Mouse (Mus musculus): Measurements from ENCODE around the gene Hpse. TPM values are rescaled to one million over a fixed set of nuclear protein-coding genes. Genes with fewer than 3 reads are reported as not detected.
A peak's percentile ranks its signal among the peaks of the same experiment; 100 is the strongest.

The Hpse gene
- polyA plus RNA-seq (2015; fragmentation: Nextera tagmentation; extraction: Ambion mirVana) = 0.74 and 0.87 TPM in 2 replicates

- peak within 1 kb of the TSS; percentile 88 for H3K4me2 ChIP-seq
- peak within 1 kb of the TSS; percentile 69 for H3K9ac ChIP-seq
- under 1% methylated on average over 52 of the region's 56 CpGs for WGBS
- H3K9me3 ChIP-seq = no peaks in the 10 kb centered on the region
- H3K27ac ChIP-seq = no peak within 1 kb of the TSS
- H3K4me1 ChIP-seq (replicated peaks) = peaks cover 17% of the 10 kb centered on the region
- 0 out of 2 replicates have a peak, but pooled peaks have one; percentile 43 for ATAC-seq (ENCODE audit: low FRiP score)
- H3K27me3 ChIP-seq = peaks cover 36% of the 10 kb centered on the region
- H3K36me3 ChIP-seq = no peaks in the 10 kb centered on the region
- peak within 1 kb of the TSS; percentile 50 for H3K4me3 ChIP-seq
Observed at GRCm38 (mm10) chr5:100719235-100720088, at the start of gene Hpse. Gene Hpse (minus strand): TSS chr5:100719716.

- no peak overlapping the region for H3K27ac ChIP-seq
- no peaks in the 10 kb centered on the region for H3K9me3 ChIP-seq
- peaks cover 93% of the 10 kb centered on the region for H3K36me3 ChIP-seq
- H3K4me3 ChIP-seq = no peak overlapping the region
- WGBS = 94% methylated on average over 7 of the region's 7 CpGs
- H3K4me1 ChIP-seq (replicated peaks) = no peaks in the 10 kb centered on the region
- no peak overlapping the region for H3K4me2 ChIP-seq
- H3K9ac ChIP-seq = no peak overlapping the region
- no peaks in the 10 kb centered on the region for H3K27me3 ChIP-seq
- ATAC-seq (ENCODE audit: low FRiP score) = no peak
Observed at GRCm38 (mm10) chr5:100766026-100766425, 46.5 kb upstream of the Hpse start.

- Histone ChIP-seq H3K27me3 (no peaks in the 10 kb centered on the region), H3K9me3 (no peaks in the 10 kb centered on the region), H3K4me1 (replicated peaks) (no peaks in the 10 kb centered on the region), H3K4me3 (no peak overlapping the region), H3K27ac (no peak overlapping the region), H3K36me3 (peaks cover 59% of the 10 kb centered on the region), H3K4me2 (no peak overlapping the region), H3K9ac (no peak overlapping the region)
- 98% methylated on average over 7 of the region's 7 CpGs for WGBS
- ATAC-seq (ENCODE audit: low FRiP score) = no peak
Observed at GRCm38 (mm10) chr5:100761736-100762135, 42.2 kb upstream of the Hpse start.

GRCm38 (mm10) chr5:100760049-100760663, 40.6 kb upstream of the Hpse start:
- no peak for ATAC-seq (ENCODE audit: low FRiP score)

GRCm38 (mm10) chr5:100758121-100758520, 38.6 kb upstream of the Hpse start:
- Histone ChIP-seq H3K27me3 (no peaks in the 10 kb centered on the region), H3K4me2 (no peak overlapping the region), H3K27ac (no peak overlapping the region), H3K4me1 (replicated peaks) (peaks cover 5% of the 10 kb centered on the region), H3K36me3 (peaks cover 23% of the 10 kb centered on the region), H3K9me3 (no peaks in the 10 kb centered on the region), H3K9ac (no peak overlapping the region), H3K4me3 (no peak overlapping the region)
- WGBS = 96% methylated on average over 5 of the region's 5 CpGs
- ATAC-seq (ENCODE audit: low FRiP score) = no peak

More at GRCm38 (mm10) chr5:100760049-100760663, 40.6 kb upstream of the Hpse start:
- 83% methylated on average over 10 of the region's 10 CpGs for WGBS
- Histone ChIP-seq H3K36me3 (peaks cover 43% of the 10 kb centered on the region), H3K9ac (no peak overlapping the region), H3K9me3 (no peaks in the 10 kb centered on the region), H3K4me3 (no peak overlapping the region), H3K4me1 (replicated peaks) (no peaks in the 10 kb centered on the region), H3K27me3 (no peaks in the 10 kb centered on the region), H3K27ac (no peak overlapping the region), H3K4me2 (no peak overlapping the region)

- WGBS = 34% methylated on average over 7 of the region's 7 CpGs
- no peaks in the 10 kb centered on the region for H3K36me3 ChIP-seq
- no peak overlapping the region for H3K4me2 ChIP-seq
Observed at GRCm38 (mm10) chr5:100753407-100753806, 33.9 kb upstream of the Hpse start.

GRCm38 (mm10) chr5:100751655-100752054, 32.1 kb upstream of the Hpse start:
- Histone ChIP-seq H3K4me3 (no peak overlapping the region), H3K9ac (no peak overlapping the region), H3K36me3 (no peaks in the 10 kb centered on the region), H3K4me1 (replicated peaks) (peaks cover 15% of the 10 kb centered on the region), H3K27me3 (no peaks in the 10 kb centered on the region), H3K27ac (no peak overlapping the region), H3K4me2 (no peak overlapping the region), H3K9me3 (no peaks in the 10 kb centered on the region)
- ATAC-seq (ENCODE audit: low FRiP score) = peak; percentile 36; the same call in 1 of the 2 replicates
- 51% methylated on average over 4 of the region's 4 CpGs for WGBS

More at GRCm38 (mm10) chr5:100753407-100753806, 33.9 kb upstream of the Hpse start:
- H3K4me3 ChIP-seq = no peak overlapping the region
- H3K9me3 ChIP-seq = no peaks in the 10 kb centered on the region
- no peak overlapping the region for H3K27ac ChIP-seq
- peaks cover 15% of the 10 kb centered on the region for H3K4me1 ChIP-seq (replicated peaks)
- no peak overlapping the region for H3K9ac ChIP-seq
- no peak for ATAC-seq (ENCODE audit: low FRiP score)
- H3K27me3 ChIP-seq = no peaks in the 10 kb centered on the region

GRCm38 (mm10) chr5:100750617-100751255, 31.2 kb upstream of the Hpse start:
- peaks cover 15% of the 10 kb centered on the region for H3K4me1 ChIP-seq (replicated peaks)

GRCm38 (mm10) chr5:100738802-100739201, 19.3 kb upstream of the Hpse start:
- Histone ChIP-seq H3K9me3 (peaks cover 10% of the 10 kb centered on the region), H3K27ac (no peak overlapping the region), H3K4me1 (replicated peaks) (no peaks in the 10 kb centered on the region), H3K9ac (no peak overlapping the region), H3K4me2 (no peak overlapping the region), H3K4me3 (no peak overlapping the region), H3K27me3 (no peaks in the 10 kb centered on the region), H3K36me3 (no peaks in the 10 kb centered on the region)
- whole genome bisulfite sequencing = 92% methylated on average over 8 of the region's 8 CpGs
- no peak for ATAC-seq (ENCODE audit: low FRiP score)

More at GRCm38 (mm10) chr5:100750617-100751255, 31.2 kb upstream of the Hpse start:
- WGBS = 86% methylated on average over 10 of the region's 10 CpGs
- Histone ChIP-seq H3K4me3 (no peak overlapping the region), H3K9me3 (no peaks in the 10 kb centered on the region), H3K27ac (no peak overlapping the region), H3K27me3 (no peaks in the 10 kb centered on the region), H3K36me3 (no peaks in the 10 kb centered on the region), H3K9ac (no peak overlapping the region), H3K4me2 (no peak overlapping the region)
- no peak for ATAC-seq (ENCODE audit: low FRiP score)

GRCm38 (mm10) chr5:100736919-100737318, 17.4 kb upstream of the Hpse start:
- H3K9ac ChIP-seq = no peak overlapping the region
- no peaks in the 10 kb centered on the region for H3K27me3 ChIP-seq
- H3K36me3 ChIP-seq = no peaks in the 10 kb centered on the region
- ATAC-seq (ENCODE audit: low FRiP score) = no peak
- no peaks in the 10 kb centered on the region for H3K4me1 ChIP-seq (replicated peaks)
- WGBS = 90% methylated on average over 8 of the region's 8 CpGs
- H3K9me3 ChIP-seq = peaks cover 10% of the 10 kb centered on the region
- no peak overlapping the region for H3K27ac ChIP-seq
- H3K4me3 ChIP-seq = no peak overlapping the region
- no peak overlapping the region for H3K4me2 ChIP-seq

GRCm38 (mm10) chr5:100734535-100734934, 15.0 kb upstream of the Hpse start:
- no peak overlapping the region for H3K4me3 ChIP-seq
- no peak overlapping the region for H3K27ac ChIP-seq
- H3K9ac ChIP-seq = no peak overlapping the region
- H3K9me3 ChIP-seq = 0 out of 2 replicates have a peak, but pooled peaks cover 2% of the 10 kb centered on the region
- H3K27me3 ChIP-seq = no peaks in the 10 kb centered on the region
- no peak for ATAC-seq (ENCODE audit: low FRiP score)
- WGBS = 90% methylated on average over 4 of the region's 4 CpGs
- H3K4me1 ChIP-seq (replicated peaks) = no peaks in the 10 kb centered on the region
- no peak overlapping the region for H3K4me2 ChIP-seq
- H3K36me3 ChIP-seq = no peaks in the 10 kb centered on the region

- WGBS = 93% methylated on average over 13 of the region's 13 CpGs
- no peak overlapping the region for H3K27ac ChIP-seq
- no peak for ATAC-seq (ENCODE audit: low FRiP score)
Observed at GRCm38 (mm10) chr5:100728757-100729156, 9.2 kb upstream of the Hpse start.

More at GRCm38 (mm10) chr5:100728757-100729156, 9.2 kb upstream of the Hpse start:
- Histone ChIP-seq H3K27me3 (no peaks in the 10 kb centered on the region), H3K4me1 (replicated peaks) (no peaks in the 10 kb centered on the region), H3K4me2 (no peak overlapping the region), H3K9me3 (no peaks in the 10 kb centered on the region), H3K9ac (no peak overlapping the region), H3K36me3 (no peaks in the 10 kb centered on the region), H3K4me3 (no peak overlapping the region)
